Mouse (Mus musculus) lung, postnatal 0 days (tissue): ENCODE results near the gene Map4k2. TPM values are rescaled to one million over a fixed set of nuclear protein-coding genes. Genes with fewer than 3 reads are reported as not detected.
A peak's percentile ranks its signal among the peaks of the same experiment; 100 is the strongest.

Experiments
- ATAC-seq: fragments of 200-750 bp; cut with Nextera tagmentation; 2 replicates; pipeline ENCODE4 v1.8.0; 2017; ENCODE audit warnings: moderate library complexity
- DNase-seq: peaks from one replicate; pipeline ENCODE4 v3.0.0-alpha.2; 2016; ENCODE audit warnings: low spot score
- H3K27ac ChIP-seq: fragments of 300-500 bp; sonication (generic); 2 replicates; pipeline ENCODE4 v1.5.1; 2014; ENCODE audit warnings: antibody characterized with exemption, mild to moderate bottlenecking, low read length, mixed read lengths
- H3K27me3 ChIP-seq: fragments of 300-500 bp; sonication (generic); replicated peaks from 2 replicates; pipeline ENCODE4 v1.6.1; 2014; ENCODE audit warnings: low read length, mixed read lengths; ENCODE audit not compliant: insufficient read depth
- H3K36me3 ChIP-seq: fragments of 300-500 bp; sonication (generic); 2 replicates; pipeline ENCODE4 v1.6.1; 2014; ENCODE audit warnings: low read length, mixed read lengths; ENCODE audit not compliant: insufficient read depth
- H3K4me1 ChIP-seq: fragments of 300-500 bp; sonication (generic); 2 replicates; pipeline ENCODE4 v1.6.1; 2014; ENCODE audit warnings: antibody characterized with exemption, low read depth, low read length, mixed read lengths; ENCODE audit not compliant: insufficient read depth
- H3K4me2 ChIP-seq: fragments of 300-500 bp; sonication (generic); replicated peaks from 2 replicates; pipeline ENCODE4 v1.6.1; 2014; ENCODE audit warnings: low read depth, mild to moderate bottlenecking, low read length, moderate library complexity, mixed read lengths
- H3K4me3 ChIP-seq: fragments of 300-500 bp; sonication (generic); 2 replicates; pipeline ENCODE4 v1.5.1; 2014; ENCODE audit warnings: low read depth, low read length
- H3K9ac ChIP-seq: fragments of 300-500 bp; sonication (generic); replicated peaks from 2 replicates; pipeline ENCODE4 v1.6.1; 2014; ENCODE audit warnings: low read depth, mild to moderate bottlenecking
- H3K9me3 ChIP-seq: fragments of 300-500 bp; sonication (generic); 2 replicates; pipeline ENCODE4 v1.6.1; 2016; ENCODE audit warnings: low read length, mixed read lengths
- CTCF ChIP-seq: IDR thresholded peaks from 2 replicates; pipeline ENCODE4 v1.5.1; 2016; ENCODE audit warnings: antibody characterized with exemption, mild to moderate bottlenecking
- EP300 ChIP-seq: IDR thresholded peaks from 2 replicates; pipeline ENCODE4 v1.6.1; 2016; ENCODE audit warnings: antibody characterized with exemption, mild to moderate bottlenecking, control low read depth
- WGBS: fragments of 180-500 bp; shearing (Covaris S2); extraction: QIAGEN DNeasy Blood & Tissue Kit; methylation state at CpG from one replicate; pipeline ENCODE4 v1.1.7; 2014; 5-methylcytosine and 5-hydroxymethylcytosine counted together
- polyA plus RNA-seq: library from polyadenylated mRNA; unstranded; fragments of >200 nt; fragmentation: Nextera tagmentation; extraction: Ambion mirVana; gene quantifications from 2 replicates; pipeline ENCODE4 v1.2.1, GENCODE M21; 2015

Gene Map4k2
- polyA plus RNA-seq, 1 experiment from 2014 or later, result 22.5 TPM

- Histone ChIP-seq H3K4me3 (no peak overlapping the region), H3K4me2 (0 out of 2 replicates have a peak overlapping the region, but pooled peaks have one; percentile 17), H3K4me1 (peaks cover 8% of the 10 kb centered on the region), H3K9ac (no peak overlapping the region), H3K36me3 (peaks cover 19% of the 10 kb centered on the region; the same call in 1 of the 2 replicates), H3K9me3 (no peaks in the 10 kb centered on the region), H3K27ac (peak overlapping the region; percentile 87), H3K27me3 (no peaks in the 10 kb centered on the region)
- ATAC-seq (peak; percentile 40), DNase-seq (peak; percentile 49)
- 57% methylated on average over 7 of the region's 7 CpGs for WGBS
- TF ChIP-seq EP300 (no peak), CTCF (peak; percentile 20; the same call in 1 of the 2 replicates)
Observed at GRCm38 (mm10) chr19:6299450-6300267, 41.3 kb upstream of the Map4k2 start.

GRCm38 (mm10) chr19:6300402-6300841 is 40.5 kb upstream of the Map4k2 start:
- Histone ChIP-seq H3K36me3 (peaks cover 19% of the 10 kb centered on the region; the same call in 1 of the 2 replicates), H3K27me3 (no peaks in the 10 kb centered on the region), H3K4me1 (peaks cover 8% of the 10 kb centered on the region), H3K9me3 (no peaks in the 10 kb centered on the region), H3K9ac (no peak overlapping the region), H3K4me2 (no peak overlapping the region), H3K4me3 (no peak overlapping the region), H3K27ac (peak overlapping the region; percentile 87)
- peak; percentile 79 for ATAC-seq
- WGBS, result 36% methylated on average over 7 of the region's 7 CpGs
- TF ChIP-seq EP300, result peak; percentile 96
- TF ChIP-seq CTCF, result no peak
- DNase-seq, result peak; percentile 84

GRCm38 (mm10) chr19:6302114-6302513 is 38.8 kb upstream of the Map4k2 start:
- DNase-seq (no peak), ATAC-seq (no peak)
- Histone ChIP-seq H3K9me3 (no peaks in the 10 kb centered on the region), H3K27me3 (no peaks in the 10 kb centered on the region), H3K4me3 (no peak overlapping the region), H3K4me1 (peaks cover 8% of the 10 kb centered on the region), H3K36me3 (peaks cover 8% of the 10 kb centered on the region; the same call in 1 of the 2 replicates), H3K9ac (no peak overlapping the region), H3K27ac (peak overlapping the region; percentile 69; the same call in 1 of the 2 replicates), H3K4me2 (no peak overlapping the region)
- 88% methylated on average over 5 of the region's 5 CpGs for WGBS
- TF ChIP-seq EP300 (no peak), CTCF (no peak)

GRCm38 (mm10) chr19:6302522-6302921 is 38.4 kb upstream of the Map4k2 start:
- Histone ChIP-seq H3K4me2 (no peak overlapping the region), H3K36me3 (peaks cover 8% of the 10 kb centered on the region; the same call in 1 of the 2 replicates), H3K9ac (no peak overlapping the region), H3K27ac (peak overlapping the region; percentile 69; the same call in 1 of the 2 replicates), H3K9me3 (no peaks in the 10 kb centered on the region), H3K27me3 (no peaks in the 10 kb centered on the region), H3K4me3 (no peak overlapping the region), H3K4me1 (peaks cover 8% of the 10 kb centered on the region)
- DNase-seq (peak; percentile 62), ATAC-seq (no peak)
- TF ChIP-seq CTCF, result 0 out of 2 replicates have a peak, but pooled peaks have one; percentile 9
- TF ChIP-seq EP300, result peak; percentile 44; the same call in 1 of the 2 replicates
- WGBS, result 26% methylated on average over 4 of the region's 4 CpGs

- no peak for TF ChIP-seq CTCF
- no peak for TF ChIP-seq EP300
- Histone ChIP-seq H3K9ac (no peak overlapping the region), H3K27ac (no peak overlapping the region), H3K4me2 (no peak overlapping the region), H3K4me3 (no peak overlapping the region), H3K4me1 (peaks cover 12% of the 10 kb centered on the region), H3K9me3 (no peaks in the 10 kb centered on the region), H3K36me3 (peaks cover 3% of the 10 kb centered on the region; the same call in 1 of the 2 replicates), H3K27me3 (no peaks in the 10 kb centered on the region)
- no peak for ATAC-seq
- 77% methylated on average over 6 of the region's 6 CpGs for WGBS
- DNase-seq, result no peak
Observed at GRCm38 (mm10) chr19:6303831-6304230, 37.1 kb upstream of the Map4k2 start.

- Histone ChIP-seq H3K27me3 (no peaks in the 10 kb centered on the region), H3K36me3 (no peaks in the 10 kb centered on the region), H3K27ac (peak overlapping the region; percentile 43; the same call in 1 of the 2 replicates), H3K4me3 (no peak overlapping the region), H3K9ac (no peak overlapping the region), H3K4me2 (no peak overlapping the region), H3K9me3 (no peaks in the 10 kb centered on the region), H3K4me1 (peaks cover 13% of the 10 kb centered on the region)
- TF ChIP-seq EP300, result no peak
- TF ChIP-seq CTCF, result peak; percentile 99
- 16% methylated on average over 5 of the region's 5 CpGs for WGBS
- DNase-seq (peak; percentile 95), ATAC-seq (peak; percentile 34)
Observed at GRCm38 (mm10) chr19:6304787-6305516, 36.0 kb upstream of the Map4k2 start.
